Mouse (Mus musculus) gastrocnemius, postnatal 4 days (tissue): ENCODE measurements around the gene Hsd17b14. TPM values are rescaled to one million over a fixed set of nuclear protein-coding genes. Genes with fewer than 3 reads are reported as not detected.
"Not testable (repeated sequence)": the region's sequence is repeated elsewhere in the genome, so short reads cannot be mapped to it uniquely, and the experiment has no call there.

Experiments used
- DNase-seq, 2 experiments: peaks; one replicate each; pipeline ENCODE4 v3.0.0; 2021 to 2022; ENCODE audit warnings: low spot score in 2 of 2, mixed read lengths in 2 of 2
- long read RNA-seq, 2 experiments: library from polyadenylated mRNA; stranded (forward); transcript quantifications; one replicate each; pipeline ENCODE4 v2.0.0; 2021
- total RNA-seq, 2 experiments: library from RNA; stranded (reverse); gene quantifications; 2 replicates each; pipeline ENCODE4 v1.2.3; 2021

Hsd17b14 gene
- total RNA-seq, result under 1 TPM; 0.61 to 0.80 TPM
- long read RNA-seq, experiment 1, partial matches to known transcripts, result 0 of 1 reads
- long read RNA-seq, experiment 1, other reads (novel, unspliced or antisense), result 0 of 1 reads
- long read RNA-seq, experiment 2, partial matches to known transcripts, result 0 of 1 reads
- long read RNA-seq, experiment 2, other reads (novel, unspliced or antisense), result 1 of 1 reads

GRCm38 (mm10) chr7:45554744-45555143 is at the start of gene Hsd17b14:
TSS of gene Hsd17b14 (plus strand) at chr7:45554893.
- DNase-seq, result no peak

DNA sequence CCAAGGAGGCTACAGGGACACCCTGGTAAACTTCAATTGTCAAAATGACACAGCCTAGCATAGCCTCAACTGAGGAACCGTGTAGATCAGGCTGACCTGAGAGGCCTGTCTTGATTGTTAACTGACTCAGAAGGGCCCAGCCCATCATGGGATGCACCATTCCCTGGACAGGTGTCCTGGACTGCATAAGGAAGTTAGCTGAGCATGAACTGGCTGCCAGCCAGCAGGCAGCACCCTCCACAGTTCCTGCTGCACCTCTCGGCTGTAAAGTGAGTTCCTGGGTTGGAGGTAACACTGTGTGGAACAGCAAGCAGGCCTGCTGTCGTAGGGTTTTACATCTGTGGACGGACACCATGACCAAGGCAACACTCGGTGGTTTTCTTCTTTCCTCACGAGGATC is 47.1 kb upstream of the Hsd17b14 start:
- DNase-seq, result no peak

DNA sequence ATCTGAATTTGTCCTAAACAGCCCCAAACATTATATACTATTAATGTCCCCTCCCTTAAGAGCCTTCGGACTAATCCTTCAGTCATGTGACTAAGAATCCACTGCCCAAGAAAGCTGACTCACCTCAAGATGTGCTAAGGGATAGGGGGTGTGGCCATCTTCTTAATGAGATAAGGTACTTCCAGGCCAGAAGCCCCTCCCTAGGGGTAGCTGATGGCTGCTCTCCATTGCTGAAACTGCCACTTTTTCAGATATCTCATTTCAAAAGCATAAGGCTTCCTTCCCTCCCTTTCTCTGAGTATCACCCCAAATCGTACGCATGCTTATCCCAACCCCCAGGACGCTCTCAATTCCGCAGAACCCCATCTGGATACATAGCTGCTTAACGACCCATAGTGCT is 46.1 kb upstream of the Hsd17b14 start:
- no peak for DNase-seq

DNA sequence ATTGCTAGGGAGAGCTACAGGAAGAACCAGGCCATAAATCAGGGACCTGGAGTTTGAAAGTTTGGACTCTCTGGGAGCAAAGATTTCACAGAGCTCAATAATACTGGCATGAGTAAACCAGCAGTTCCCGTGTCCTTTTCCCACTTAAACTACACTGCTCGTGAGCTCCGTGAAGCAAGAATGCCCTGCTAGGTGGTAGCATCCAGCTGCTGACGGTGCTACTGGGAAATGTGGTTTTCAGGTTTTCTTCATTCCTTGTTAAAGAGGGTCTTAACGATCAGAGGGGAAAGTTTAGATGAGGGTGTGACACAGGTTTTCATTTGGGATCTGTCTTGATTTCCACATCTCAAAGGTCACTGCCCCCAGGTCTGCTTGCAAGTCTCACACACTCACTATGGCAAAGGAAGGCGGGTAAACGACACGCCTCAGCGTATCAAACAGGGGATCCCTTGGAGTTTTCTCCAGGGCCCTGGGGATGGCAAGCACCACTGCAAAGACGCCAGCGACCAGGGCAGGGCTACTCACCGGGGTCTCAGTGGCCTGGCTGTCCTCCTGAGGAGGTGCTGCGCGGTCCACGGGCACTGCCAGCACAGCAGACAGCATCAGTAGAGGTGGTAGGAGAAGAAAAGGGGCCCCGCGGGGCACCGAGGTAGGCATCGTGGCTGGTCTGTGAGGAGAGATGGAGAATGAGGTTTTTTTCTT is 45.4 kb upstream of the Hsd17b14 start:
- no peak for DNase-seq

DNA sequence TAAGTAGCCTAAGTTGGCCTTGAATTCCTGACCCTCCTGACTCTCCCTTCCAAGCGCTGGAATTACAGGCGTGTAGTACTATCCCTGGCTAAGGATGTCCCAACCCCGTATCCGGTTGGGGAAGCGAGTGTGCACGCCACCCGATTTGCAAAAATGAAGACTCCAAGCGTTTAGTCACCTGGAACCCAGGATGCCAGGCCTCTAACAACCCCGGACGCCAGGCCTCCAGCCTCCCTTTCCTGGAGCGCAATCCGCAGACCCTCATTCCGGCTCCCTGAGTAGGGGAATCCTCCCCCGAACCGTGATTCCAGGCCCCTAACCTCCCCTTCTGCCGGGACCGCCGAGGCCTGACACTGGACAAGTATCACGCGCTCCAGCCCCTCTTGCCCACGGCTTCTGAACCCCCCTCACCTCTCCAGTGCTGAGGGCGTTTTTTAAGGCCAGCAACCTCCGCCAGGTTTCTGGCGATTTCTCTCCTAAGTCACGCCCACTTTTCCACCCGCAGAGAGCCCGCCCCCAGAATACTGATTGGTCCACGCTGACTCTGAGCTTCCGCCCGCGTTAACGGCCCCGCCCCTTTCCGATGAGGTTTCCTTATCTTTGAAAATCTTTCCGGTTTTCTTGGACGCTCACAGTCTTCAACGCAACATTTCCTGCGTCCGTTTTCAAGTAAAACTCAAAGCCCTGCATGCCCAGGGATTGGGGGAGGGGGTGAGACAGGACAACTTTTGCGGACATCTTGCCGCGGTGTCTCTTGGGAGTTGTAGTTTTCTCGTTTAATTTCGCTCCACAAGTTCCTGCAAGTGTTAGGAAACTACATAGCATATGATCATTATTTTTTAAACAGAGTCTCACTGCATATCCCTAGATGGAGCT is 44.5 kb upstream of the Hsd17b14 start, which contains the start of gene Nucb1:
Nucb1 (minus strand) TSS at position 495 of the 876 bp plus-strand sequence.
- DNase-seq, result peak; percentile 76 to 93

- no peak for DNase-seq
These were observed 40.3 kb upstream of the Hsd17b14 start for GRCm38 (mm10) chr7:45514411-45514810.

- DNase-seq, result no peak
These were observed 39.3 kb upstream of the Hsd17b14 start for GRCm38 (mm10) chr7:45515436-45515835.

- not testable (repeated sequence) for DNase-seq
These were observed 37.8 kb upstream of the Hsd17b14 start for GRCm38 (mm10) chr7:45516846-45517245.

DNA sequence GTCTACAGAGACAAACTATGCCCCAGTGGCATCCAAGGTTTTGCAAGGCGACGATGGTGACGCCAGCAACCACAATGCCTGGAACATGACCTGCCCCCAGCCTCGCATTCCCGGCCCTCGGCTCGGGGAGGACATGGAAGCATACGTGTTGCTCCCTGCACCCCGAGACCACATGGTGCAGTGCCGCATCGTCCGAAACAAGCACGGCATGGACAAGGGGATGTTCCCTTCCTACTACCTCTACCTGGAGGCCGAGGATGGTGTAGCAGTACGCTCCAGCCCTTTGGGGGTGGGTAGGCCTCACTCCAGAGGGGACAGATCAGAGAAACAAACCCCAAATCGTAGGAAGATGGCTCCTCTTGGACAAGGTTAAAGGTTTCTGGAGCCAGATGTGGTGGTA is 36.1 kb upstream of the Hsd17b14 start:
- no peak for DNase-seq

GRCm38 (mm10) chr7:45519345-45520120 is 35.2 kb upstream of the Hsd17b14 start:
- no peak for DNase-seq

DNA sequence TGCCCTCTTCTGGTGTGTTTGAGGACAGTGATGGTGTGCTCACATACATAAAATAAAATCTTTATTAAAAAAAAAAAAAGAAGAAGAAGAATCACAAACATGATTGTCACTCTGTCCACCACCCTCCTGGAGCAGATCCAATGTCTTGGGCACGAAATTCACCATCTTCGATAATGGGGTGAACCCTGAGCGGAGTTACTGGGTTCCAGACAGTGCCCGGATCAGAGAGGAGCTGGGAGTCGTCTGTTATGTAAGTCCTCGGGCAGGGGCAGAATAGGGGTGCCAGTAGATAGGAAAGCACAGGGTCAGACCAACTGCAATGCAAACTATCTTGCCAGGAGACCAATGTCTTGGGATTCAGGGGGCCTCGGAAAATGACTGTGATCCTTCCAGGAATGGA is 34.1 kb upstream of the Hsd17b14 start:
- DNase-seq, result no peak

GRCm38 (mm10) chr7:45521728-45522184 is 32.9 kb upstream of the Hsd17b14 start:
- peak; percentile 53 to 84 for DNase-seq

DNA sequence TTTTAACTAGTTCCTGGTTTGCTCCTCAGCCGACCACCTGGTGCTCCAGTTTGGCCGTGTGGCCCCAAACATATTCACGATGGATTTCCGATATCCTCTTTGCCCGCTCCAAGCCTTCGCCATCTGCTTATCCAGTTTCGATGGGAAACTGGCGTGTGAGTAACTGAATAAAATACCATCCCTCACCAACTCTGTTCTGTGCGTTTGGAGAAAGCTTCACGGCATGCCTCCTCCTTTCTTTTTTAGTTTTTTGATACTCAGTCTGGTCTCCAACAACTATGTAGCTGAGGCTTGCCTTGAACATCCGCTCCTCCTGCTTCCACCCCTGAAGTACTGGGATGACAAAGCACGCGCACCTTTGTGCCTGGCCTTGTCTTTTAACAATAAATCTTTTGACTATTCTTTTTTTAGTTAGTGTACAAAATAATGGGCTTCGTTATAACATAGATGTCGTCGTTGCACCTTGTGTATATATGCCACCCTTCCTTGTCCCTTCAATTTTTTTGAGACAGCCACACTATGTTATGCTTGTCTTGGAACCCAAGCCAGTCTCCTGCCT is 32.4 kb upstream of the Hsd17b14 start:
- DNase-seq, result no peak

GRCm38 (mm10) chr7:45522957-45523676 is 31.6 kb upstream of the Hsd17b14 start:
- no peak for DNase-seq

DNA sequence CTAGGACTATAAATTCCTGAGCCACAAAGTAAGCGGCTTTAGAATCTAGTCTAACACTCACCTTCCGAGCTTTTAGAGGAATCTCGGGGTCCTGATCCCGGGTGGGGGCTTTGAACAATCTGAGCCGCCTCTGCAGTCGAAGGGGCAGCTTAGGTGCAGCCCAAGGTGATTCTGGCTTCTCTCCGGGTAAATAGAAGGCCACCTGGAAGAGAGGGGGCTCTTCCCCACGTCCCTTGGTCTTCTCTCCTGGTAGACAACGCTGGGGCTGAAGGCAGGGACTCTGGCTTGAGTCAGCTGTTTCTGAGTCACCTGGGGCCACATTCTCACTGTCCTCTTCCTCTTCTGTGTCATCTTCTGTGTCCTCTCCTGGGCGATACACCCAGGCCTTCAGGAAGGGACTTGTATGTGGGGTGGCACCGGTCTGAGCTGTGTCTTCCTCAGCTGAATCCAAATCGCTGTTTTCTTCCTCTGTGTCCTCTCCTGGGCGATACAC is 31.0 kb upstream of the Hsd17b14 start:
- no peak for DNase-seq

- no peak for DNase-seq
These were observed 29.7 kb upstream of the Hsd17b14 start for GRCm38 (mm10) chr7:45524841-45525621.

DNA sequence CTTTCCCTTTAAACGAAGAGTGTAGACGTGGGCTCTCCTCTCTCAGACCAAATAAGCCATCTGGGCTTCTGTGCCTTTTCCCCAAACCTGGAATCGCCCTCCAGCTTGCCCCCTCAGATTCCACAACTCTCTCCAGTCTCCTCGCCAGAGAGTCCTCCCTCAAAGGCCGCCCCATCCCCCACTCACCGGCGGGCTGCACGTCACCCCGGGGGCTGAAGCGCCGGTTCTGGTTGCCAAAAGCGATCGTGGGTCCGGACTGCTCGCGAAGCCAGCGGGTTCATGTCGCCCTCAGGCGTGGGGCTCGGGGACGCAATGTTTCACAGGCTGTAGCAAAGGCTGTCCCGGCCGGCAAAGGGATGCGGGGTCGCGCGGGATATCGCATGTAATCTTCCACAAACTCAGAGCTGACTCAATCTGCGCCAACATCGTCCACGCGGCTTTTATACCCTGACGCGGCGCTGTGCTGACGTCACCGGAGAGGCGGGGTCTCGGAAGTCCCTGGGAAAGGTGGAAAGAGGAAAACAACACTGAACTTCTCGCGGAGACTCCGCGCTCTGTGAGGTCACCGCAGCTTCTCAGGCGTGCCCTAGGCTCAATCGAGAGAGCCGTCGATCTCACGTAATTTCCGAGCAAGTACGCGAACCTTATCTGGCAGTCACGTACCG is 28.8 kb upstream of the Hsd17b14 start, which contains the start of the genes Ppp1r15a and Plekha4:
Ppp1r15a (minus strand) TSS at position 460 of the 665 bp plus-strand sequence.
Plekha4 (plus strand) TSS at position 522 of the 665 bp plus-strand sequence.
- DNase-seq, result peak; percentile 91 to 92

DNA sequence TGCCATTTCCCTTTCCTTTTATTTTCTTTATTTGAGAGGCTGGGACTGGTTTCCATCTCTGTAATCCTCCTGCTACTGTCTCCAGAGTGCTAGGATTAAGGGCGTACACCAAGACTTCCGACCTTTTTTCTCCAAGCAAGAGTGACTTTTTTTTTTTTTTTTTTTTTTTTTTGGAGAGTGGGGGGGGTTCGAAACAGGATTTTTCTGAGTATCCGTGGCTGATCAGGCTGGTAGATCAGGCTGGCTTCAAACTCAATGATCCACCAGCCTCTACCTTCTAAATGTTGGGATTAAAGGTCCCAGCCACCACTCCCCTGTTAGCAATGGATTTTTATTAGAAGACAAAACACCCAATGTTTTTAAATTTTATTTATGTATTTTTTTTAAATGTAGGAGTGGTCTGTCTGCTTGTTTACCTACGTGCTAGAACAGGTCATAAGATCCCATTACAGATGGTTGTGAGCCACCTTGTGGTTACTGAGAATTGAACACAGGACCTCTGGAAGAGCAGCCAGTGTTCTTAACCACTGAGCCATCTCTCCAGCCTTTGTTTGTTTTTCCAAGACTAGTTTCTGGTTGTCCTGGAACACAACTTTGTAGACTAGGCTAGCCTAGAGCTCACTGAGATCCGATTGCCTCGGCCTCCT is 28.1 kb upstream of the Hsd17b14 start:
- DNase-seq, result no peak
